Mouse (Mus musculus) MEL (cell line): Measurements from ENCODE around the gene Dync2h1. TPM values are rescaled to one million over a fixed set of nuclear protein-coding genes. Genes with fewer than 3 reads are reported as not detected.

Experiments
- DNase-seq: peaks from one replicate; pipeline ENCODE4 v3.0.0; 2011; ENCODE audit warnings: low read depth, low spot score
- H3K27ac ChIP-seq: 2 replicates; pipeline ENCODE4 v1.5.1; 2012; ENCODE audit warnings: low read depth, mild to moderate bottlenecking, control low read depth, low read length, moderate library complexity; ENCODE audit not compliant: control insufficient read depth
- H3K27me3 ChIP-seq, 2 experiments: fragments of 150-350 bp in 1 of 2; sonication (generic) in 1 of 2; 2 replicates each; pipeline ENCODE4 v1.6.1; 2012; ENCODE audit warnings: low read length in 2 of 2, mild to moderate bottlenecking in 2 of 2, improper control_type of control experiment in 1 of 2, moderate library complexity in 1 of 2; ENCODE audit not compliant: insufficient read depth in 2 of 2, control insufficient read depth in 1 of 2
- H3K36me3 ChIP-seq, 2 experiments: 2 replicates each; pipeline ENCODE4 v1.6.1; 2012 to 2014; ENCODE audit warnings: low read length in 2 of 2, improper control_type of control experiment in 1 of 2, inconsistent platforms in 1 of 2, mild to moderate bottlenecking in 1 of 2; ENCODE audit not compliant: insufficient read depth in 2 of 2, control insufficient read depth in 1 of 2
- H3K4me1 ChIP-seq, 2 experiments: fragments of 150-350 bp in 1 of 2; sonication (generic) in 1 of 2; 2 replicates each; pipeline ENCODE4 v1.6.1; 2012; ENCODE audit warnings: low read length in 2 of 2, improper control_type of control experiment in 1 of 2, mild to moderate bottlenecking in 1 of 2; ENCODE audit not compliant: insufficient read depth in 2 of 2, control insufficient read depth in 1 of 2
- H3K4me3 ChIP-seq, 2 experiments: fragments of 150-350 bp in 1 of 2; sonication (generic) in 1 of 2; 2 replicates each; pipeline ENCODE4 v1.5.1; 2012; ENCODE audit warnings: low read depth in 2 of 2, low read length in 2 of 2, mild to moderate bottlenecking in 2 of 2, moderate library complexity in 2 of 2, control low read depth in 1 of 2, improper control_type of control experiment in 1 of 2; ENCODE audit not compliant: control insufficient read depth in 1 of 2, insufficient read depth in 1 of 2
- H3K79me2 ChIP-seq: 2 replicates; pipeline ENCODE4 v1.6.1; 2012; ENCODE audit warnings: mild to moderate bottlenecking, low read length, moderate library complexity; ENCODE audit not compliant: control insufficient read depth, poor library complexity, insufficient read depth
- H3K9ac ChIP-seq: 2 replicates; pipeline ENCODE4 v1.6.1; 2012; ENCODE audit warnings: low read depth, mild to moderate bottlenecking, control low read depth, low read length, moderate library complexity; ENCODE audit not compliant: control insufficient read depth, poor library complexity, severe bottlenecking
- H3K9me3 ChIP-seq: fragments of 150-350 bp; sonication (generic); replicated peaks from 2 replicates; pipeline ENCODE4 v1.6.1; 2012; ENCODE audit warnings: mild to moderate bottlenecking, low read length, improper control_type of control experiment, moderate library complexity; ENCODE audit not compliant: insufficient read depth
- BHLHE40 ChIP-seq: IDR thresholded peaks from 2 replicates; pipeline ENCODE4 v1.6.1; 2012; ENCODE audit warnings: low read depth, mild to moderate bottlenecking, inconsistent platforms, low read length, improper control_type of control experiment, borderline replicate concordance
- CHD2 ChIP-seq: IDR thresholded peaks from 2 replicates; pipeline ENCODE4 v1.6.1; 2011; ENCODE audit warnings: low read length, improper control_type of control experiment
- ELF1 ChIP-seq: IDR thresholded peaks from 2 replicates; pipeline ENCODE4 v1.6.1; 2014; ENCODE audit warnings: low read depth, mild to moderate bottlenecking, inconsistent platforms, low read length, improper control_type of control experiment, moderate library complexity
- EP300 ChIP-seq, 2 experiments: IDR thresholded peaks; 2 replicates each; pipeline ENCODE4 v1.6.1; 2011; ENCODE audit warnings: improper control_type of control experiment in 2 of 2, low read length in 2 of 2, low read depth in 1 of 2, mild to moderate bottlenecking in 1 of 2
- ETS1 ChIP-seq: IDR thresholded peaks from 2 replicates; pipeline ENCODE4 v1.6.1; 2012; ENCODE audit warnings: low read depth, mild to moderate bottlenecking, inconsistent platforms, low read length, improper control_type of control experiment, moderate library complexity
- GABPA ChIP-seq: IDR thresholded peaks from 2 replicates; pipeline ENCODE4 v1.6.1; 2012; ENCODE audit warnings: low read depth, mild to moderate bottlenecking, inconsistent platforms, low read length, improper control_type of control experiment, moderate library complexity
- GATA1 ChIP-seq: IDR thresholded peaks from 2 replicates; pipeline ENCODE4 v1.6.1; 2011; ENCODE audit warnings: low read depth, low read length, improper control_type of control experiment
- JUND ChIP-seq: IDR thresholded peaks from 2 replicates; pipeline ENCODE4 v1.6.1; 2011; ENCODE audit warnings: low read depth, mild to moderate bottlenecking, improper control_type of control experiment, low read length
- MAX ChIP-seq: IDR thresholded peaks from 2 replicates; pipeline ENCODE4 v1.6.1; 2011; ENCODE audit warnings: low read length, improper control_type of control experiment
- MEF2A ChIP-seq: IDR thresholded peaks from 2 replicates; pipeline ENCODE4 v1.6.1; 2014; ENCODE audit warnings: low read depth, mild to moderate bottlenecking, inconsistent platforms, low read length, improper control_type of control experiment; ENCODE audit not compliant: poor library complexity, insufficient replicate concordance, severe bottlenecking; ENCODE audit errors: extremely low read depth
- MXI1 ChIP-seq: IDR thresholded peaks from 2 replicates; pipeline ENCODE4 v1.6.1; 2011; ENCODE audit warnings: mild to moderate bottlenecking, low read depth, low read length, improper control_type of control experiment
- MYC ChIP-seq: IDR thresholded peaks from 2 replicates; pipeline ENCODE4 v1.6.1; 2011; ENCODE audit warnings: low read depth, mild to moderate bottlenecking, low read length, improper control_type of control experiment, moderate library complexity
- POLR2A ChIP-seq, 2 experiments: IDR thresholded peaks; 2 replicates each; pipeline ENCODE4 v1.6.1; 2011 to 2012; ENCODE audit warnings: low read length in 2 of 2, mild to moderate bottlenecking in 2 of 2, control low read depth in 1 of 2, improper control_type of control experiment in 1 of 2, low read depth in 1 of 2, moderate library complexity in 1 of 2; ENCODE audit not compliant: control insufficient read depth in 1 of 2, insufficient read depth in 1 of 2, poor library complexity in 1 of 2
- POLR2AphosphoS2 ChIP-seq: IDR thresholded peaks from 2 replicates; pipeline ENCODE4 v1.6.1; 2011; ENCODE audit warnings: low read length, improper control_type of control experiment
- POLR2AphosphoS5 ChIP-seq: IDR thresholded peaks from 2 replicates; pipeline ENCODE4 v1.6.1; 2012; ENCODE audit warnings: low read depth, borderline replicate concordance, mild to moderate bottlenecking, inconsistent platforms, low read length, moderate library complexity, mixed read lengths
- RAD21 ChIP-seq: IDR thresholded peaks from 2 replicates; pipeline ENCODE4 v1.6.1; 2011; ENCODE audit warnings: mild to moderate bottlenecking, low read depth, low read length, improper control_type of control experiment
- RCOR1 ChIP-seq: IDR thresholded peaks from 2 replicates; pipeline ENCODE4 v1.6.1; 2012; ENCODE audit warnings: low read depth, mild to moderate bottlenecking, inconsistent platforms, low read length, improper control_type of control experiment
- SIN3A ChIP-seq: IDR thresholded peaks from 2 replicates; pipeline ENCODE4 v1.6.1; 2012; ENCODE audit warnings: low read length, improper control_type of control experiment, inconsistent platforms
- TAL1 ChIP-seq: IDR thresholded peaks from 2 replicates; pipeline ENCODE4 v1.6.1; 2012; ENCODE audit warnings: mild to moderate bottlenecking, inconsistent platforms, low read length, moderate library complexity, mixed read lengths
- TBP ChIP-seq: IDR thresholded peaks from 2 replicates; pipeline ENCODE4 v1.8.0; 2011; ENCODE audit warnings: low read depth, low read length, improper control_type of control experiment
- TCF12 ChIP-seq: IDR thresholded peaks from 2 replicates; pipeline ENCODE4 v1.6.1; 2014; ENCODE audit warnings: low read depth, mild to moderate bottlenecking, inconsistent platforms, low read length, improper control_type of control experiment, moderate library complexity
- UBTF ChIP-seq: IDR thresholded peaks from 2 replicates; pipeline ENCODE4 v1.6.1; 2012; ENCODE audit warnings: low read depth, mild to moderate bottlenecking, inconsistent platforms, low read length, improper control_type of control experiment, moderate library complexity, borderline replicate concordance; ENCODE audit not compliant: insufficient read depth
- USF1 ChIP-seq: IDR thresholded peaks from 2 replicates; pipeline ENCODE4 v1.6.1; 2014; ENCODE audit warnings: low read depth, mild to moderate bottlenecking, inconsistent platforms, low read length, improper control_type of control experiment, moderate library complexity
- USF2 ChIP-seq, 2 experiments: IDR thresholded peaks; 2 replicates each; pipeline ENCODE4 v1.6.1; 2011 to 2012; ENCODE audit warnings: improper control_type of control experiment in 2 of 2, low read length in 2 of 2, borderline replicate concordance in 1 of 2, inconsistent platforms in 1 of 2, low read depth in 1 of 2, mild to moderate bottlenecking in 1 of 2; ENCODE audit not compliant: insufficient read depth in 1 of 2
- ZC3H11A ChIP-seq: IDR thresholded peaks from 2 replicates; pipeline ENCODE4 v1.6.1; 2012; ENCODE audit warnings: low read depth, mild to moderate bottlenecking, inconsistent platforms, low read length, improper control_type of control experiment
- ZKSCAN1 ChIP-seq: IDR thresholded peaks from 2 replicates; pipeline ENCODE4 v1.6.1; 2012; ENCODE audit warnings: low read depth, mild to moderate bottlenecking, inconsistent platforms, low read length, improper control_type of control experiment, moderate library complexity
- ZNF384 ChIP-seq: IDR thresholded peaks from 2 replicates; pipeline ENCODE4 v1.6.1; 2012; ENCODE audit warnings: low read depth, mild to moderate bottlenecking, inconsistent platforms, low read length, improper control_type of control experiment
- polyA plus RNA-seq, 2 experiments: library from polyadenylated mRNA; stranded (reverse) in 1 of 2; unstranded in 1 of 2; fragments of >175 nt in 1 of 2; fragments of >200 nt in 1 of 2; gene quantifications; 2 replicates each; pipeline versions ENCODE4 v1.2.1 to v1.2.4; 2012; ENCODE audit warnings: low replicate concordance in 2 of 2, low read depth in 1 of 2; ENCODE audit not compliant: insufficient read length in 2 of 2, insufficient read depth in 1 of 2, missing spikeins in 1 of 2
- total RNA-seq: library from RNA; depleted of rRNA; stranded (reverse); fragments of 300-350 nt; gene quantifications from 2 replicates; pipeline ENCODE4 v1.2.3, GENCODE M21; 2012

Gene Dync2h1
- total and polyA plus RNA-seq, 3 experiments: 3.2 to 4.5 TPM; not detected in 1

DNA sequence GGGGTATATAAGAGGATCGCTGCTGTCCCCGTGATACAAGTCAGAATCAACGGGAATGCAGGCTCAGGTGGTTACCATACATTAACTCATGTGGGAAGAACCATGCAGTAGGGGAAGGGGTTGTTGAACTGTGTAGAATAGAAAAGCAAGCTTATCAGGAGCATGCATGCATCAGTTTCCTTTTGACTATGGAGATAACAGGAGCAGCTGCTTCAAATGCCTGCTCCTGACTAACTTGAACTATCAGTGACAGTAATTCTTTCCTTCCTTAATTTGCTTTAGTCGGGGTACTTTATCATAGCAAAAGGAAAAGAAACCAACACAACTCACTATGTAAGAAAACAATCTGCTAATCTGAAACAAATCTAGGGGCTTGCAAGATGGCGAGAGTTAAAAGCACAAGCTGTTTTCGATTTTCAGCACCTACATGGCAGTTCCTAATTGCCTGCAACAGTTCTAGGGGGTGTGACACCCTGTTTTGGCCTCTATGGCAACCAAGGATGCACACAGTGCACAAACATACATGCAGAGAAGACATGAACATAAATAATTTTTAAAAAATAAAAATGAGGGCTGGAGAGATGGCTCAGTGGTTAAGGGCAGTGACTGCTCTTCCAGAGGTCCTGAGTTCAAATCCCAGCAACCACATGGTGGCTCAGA lies 16.8 kb downstream of the Dync2h1 start:
- no peak overlapping the region for H3K9ac ChIP-seq
- H3K9me3 ChIP-seq: no peaks in the 10 kb centered on the region
- peak; percentile 61; the same call in 1 of the 2 replicates for TF ChIP-seq MXI1
- peak; percentile 100 for TF ChIP-seq TCF12
- TF ChIP-seq UBTF: no peak
- no peak for TF ChIP-seq GABPA
- TF ChIP-seq ZNF384: no peak
- no peak for TF ChIP-seq POLR2A (IDR thresholded peaks at IDR 0.05; ENCODE audit: control insufficient read depth in 1 of 2, insufficient read depth in 1 of 2, low read depth in 1 of 2, low read length in 2 of 2, poor library complexity in 1 of 2)
- TF ChIP-seq RAD21: no peak
- peak; percentile 93 to 98 for TF ChIP-seq EP300 (IDR thresholded peaks at IDR 0.05; ENCODE audit: low read depth in 1 of 2, low read length in 2 of 2)
- TF ChIP-seq MYC: peak; percentile 70; the same call in 1 of the 2 replicates
- no peak for TF ChIP-seq ZKSCAN1
- peak; percentile 25; the same call in 1 of the 2 replicates for TF ChIP-seq USF1
- peak; percentile 98 for TF ChIP-seq ETS1
- TF ChIP-seq BHLHE40: peak; percentile 69; the same call in 1 of the 2 replicates
- TF ChIP-seq JUND: no peak
- TF ChIP-seq ZC3H11A: 0 out of 2 replicates have a peak, but pooled peaks have one; percentile 11
- TF ChIP-seq RCOR1: peak; percentile 98
- TF ChIP-seq CHD2: no peak
- TF ChIP-seq GATA1: peak; percentile 99
- TF ChIP-seq TBP: peak; percentile 29; the same call in 1 of the 2 replicates
- no peak for TF ChIP-seq MAX
- peak; percentile 86 for TF ChIP-seq SIN3A
- no peak for TF ChIP-seq POLR2AphosphoS5
- peak; percentile 25; the same call in 1 of the 2 replicates for TF ChIP-seq MEF2A
- no peak for TF ChIP-seq POLR2AphosphoS2
- TF ChIP-seq USF2 (IDR thresholded peaks at IDR 0.05; ENCODE audit: borderline replicate concordance in 1 of 2, insufficient read depth in 1 of 2, low read depth in 1 of 2, low read length in 2 of 2): no peak
- TF ChIP-seq ELF1: 0 out of 2 replicates have a peak, but pooled peaks have one; percentile 9
- TF ChIP-seq TAL1: peak; percentile 89
- peaks cover 0 to 16% of the 10 kb centered on the region in 2 experiments; a peak in 2 of 4 replicates for H3K36me3 ChIP-seq
- H3K79me2 ChIP-seq: no peaks in the 10 kb centered on the region
- peak overlapping the region; percentile 46 for H3K27ac ChIP-seq
- H3K27me3 ChIP-seq: no peaks in the 10 kb centered on the region
- H3K4me1 ChIP-seq: peaks cover 2 to 11% of the 10 kb centered on the region in 2 experiments; a peak in 3 of 4 replicates
- H3K4me3 ChIP-seq: peak overlapping the region; percentile 3 to 32; a peak in 3 of 4 replicates
- peak; percentile 89 for DNase-seq
